Mouse (Mus musculus) adrenal gland, postnatal 14 days (tissue): ENCODE measurements around the gene Coq2. TPM values are rescaled to one million over a fixed set of nuclear protein-coding genes. Genes with fewer than 3 reads are reported as not detected.

Experiments
- DNase-seq: peaks from one replicate; pipeline ENCODE4 v3.0.0; 2021; ENCODE audit warnings: mixed read lengths
- total RNA-seq: library from RNA; stranded (reverse); gene quantifications from 2 replicates; pipeline ENCODE4 v1.2.3, GENCODE M21; 2021

The Coq2 gene
- total RNA-seq, 1 experiment from 2014 or later, result 59.7 TPM

DNA sequence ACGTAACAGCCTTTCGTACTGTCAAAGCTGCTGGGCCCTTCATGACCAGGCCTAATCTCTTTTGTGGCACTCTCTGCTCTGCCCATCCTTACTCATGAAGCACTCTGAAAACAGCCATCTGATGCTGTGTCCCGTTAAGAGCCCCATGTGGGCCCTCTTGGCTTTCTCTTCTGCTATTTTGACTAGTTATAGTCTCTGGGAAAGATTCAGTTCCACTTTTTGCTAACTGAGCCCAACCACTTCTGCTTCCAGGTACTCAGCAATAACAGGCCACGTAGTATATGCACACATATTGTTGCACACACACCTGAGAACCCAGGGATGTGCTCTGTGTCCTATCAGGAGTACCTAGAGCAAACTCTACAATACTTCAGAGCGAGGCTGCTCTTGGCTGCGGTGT is 11.9 kb downstream of the Coq2 start:
- no peak for DNase-seq

DNA sequence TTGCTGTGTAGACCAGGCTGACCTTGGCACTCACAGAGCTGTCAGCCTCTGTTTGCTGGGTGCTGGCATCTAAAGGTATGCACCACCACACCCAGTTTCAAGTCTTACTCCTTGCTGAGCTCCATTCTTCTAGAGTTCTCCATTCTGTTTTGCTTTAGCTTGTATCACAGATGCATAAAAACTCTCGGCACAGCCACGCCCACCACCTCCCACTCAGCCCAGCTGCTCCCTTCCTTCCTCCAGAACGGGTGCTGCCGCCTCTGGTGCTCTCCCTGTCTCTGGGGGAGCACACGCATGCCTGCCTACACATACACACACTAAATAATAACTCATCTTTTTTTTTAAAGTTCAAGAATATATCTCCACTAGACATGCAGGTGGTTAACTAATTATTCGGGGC is 16.5 kb downstream of the Coq2 start:
- DNase-seq, result no peak

DNA sequence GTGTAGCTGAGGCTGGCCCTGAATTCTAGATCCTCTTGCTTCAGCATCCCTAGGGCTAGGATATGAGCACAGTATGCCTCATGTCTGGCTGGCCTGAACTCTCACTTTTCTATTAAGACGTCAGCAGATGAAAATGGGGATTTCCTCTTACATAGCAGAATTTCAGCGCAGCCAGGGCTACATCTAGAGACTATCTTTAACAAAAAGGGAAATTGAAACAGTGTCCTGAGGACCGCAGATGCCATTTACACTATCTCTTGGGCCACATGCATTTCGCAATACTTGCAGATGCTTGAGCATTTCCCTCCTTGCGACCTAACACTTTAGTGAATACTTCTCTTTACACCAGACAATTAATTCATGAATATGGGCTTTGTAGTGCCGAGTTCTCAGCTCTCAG is 18.6 kb downstream of the Coq2 start:
- DNase-seq, result no peak

DNA sequence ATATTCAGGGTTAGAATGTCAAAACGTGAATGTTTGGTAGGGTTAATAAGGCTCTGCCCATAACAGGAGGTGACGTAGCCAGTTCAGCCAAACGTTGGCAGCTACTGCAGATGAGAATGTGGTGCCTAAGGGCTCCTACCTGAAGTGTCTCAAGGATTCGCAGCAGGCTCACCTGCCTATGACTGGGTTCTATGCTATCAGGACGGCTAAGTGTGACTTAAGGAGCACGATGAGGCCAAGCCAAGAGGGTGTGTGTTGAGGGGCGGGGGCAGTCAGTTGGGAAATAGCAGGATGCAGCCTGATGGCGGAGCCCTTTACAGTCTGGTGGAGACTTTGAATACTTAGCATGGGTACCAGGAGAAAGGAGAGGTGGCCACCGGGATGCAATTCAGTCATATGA is 22.6 kb downstream of the Coq2 start:
- DNase-seq, result no peak

DNA sequence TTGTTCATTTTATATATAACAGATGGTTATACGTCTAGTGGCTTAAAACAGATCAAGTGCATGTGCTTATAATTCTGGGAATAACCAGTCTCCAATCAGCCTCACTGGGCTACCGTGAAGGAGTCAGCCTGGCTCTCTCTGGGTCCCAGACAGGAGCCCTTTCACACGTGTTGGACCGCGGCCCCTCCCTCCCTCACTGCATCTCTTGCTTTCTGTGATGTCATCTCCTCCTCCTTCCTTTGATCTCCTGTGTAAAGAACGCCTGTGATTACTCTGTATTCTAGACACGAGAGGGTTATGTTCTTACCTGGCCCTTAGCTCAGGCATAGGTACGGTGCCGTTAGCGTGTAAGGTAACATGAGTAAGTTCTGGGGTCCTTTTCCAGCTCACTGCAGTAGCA is 23.5 kb downstream of the Coq2 start:
- no peak for DNase-seq

DNA sequence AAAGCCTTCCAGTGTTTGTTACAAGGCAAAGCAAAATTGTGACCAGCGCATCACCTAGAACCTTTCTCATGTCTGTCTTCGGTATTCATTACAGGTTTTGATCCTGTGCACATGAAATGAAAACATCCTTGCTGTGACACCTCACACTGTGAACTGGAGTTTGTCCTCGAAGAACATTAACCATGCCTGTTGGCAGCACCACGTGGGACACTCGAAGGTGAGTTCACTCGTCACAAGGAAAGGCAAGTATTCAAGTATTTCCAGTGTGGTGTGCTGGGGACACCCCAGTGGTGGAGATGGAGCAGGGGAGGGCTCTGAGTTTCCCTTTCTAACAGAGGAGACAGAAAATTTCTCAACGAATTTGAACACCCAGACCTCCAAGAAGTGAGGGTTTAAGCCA is 24.0 kb downstream of the Coq2 start:
- no peak for DNase-seq

DNA sequence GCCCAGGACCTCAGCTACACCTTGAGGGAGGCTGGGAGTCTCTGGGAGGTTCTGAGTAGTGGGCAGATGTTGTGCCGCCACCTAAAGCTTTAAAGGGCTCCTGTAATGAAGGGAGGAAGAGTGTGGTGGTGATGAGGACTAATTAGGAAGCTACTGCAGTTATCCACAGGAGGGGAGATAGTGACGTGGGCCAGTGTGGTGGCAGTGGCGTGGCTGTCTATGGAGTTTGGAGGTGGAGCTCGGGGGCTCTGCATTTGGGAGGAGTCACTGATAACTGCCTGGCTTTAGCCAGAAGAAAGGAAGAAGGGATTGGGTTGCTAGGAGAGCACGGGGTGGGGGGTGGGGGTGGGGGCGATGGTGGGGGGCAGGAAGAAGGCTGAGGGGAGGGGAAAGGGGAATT is 26.4 kb downstream of the Coq2 start:
- no peak for DNase-seq

DNA sequence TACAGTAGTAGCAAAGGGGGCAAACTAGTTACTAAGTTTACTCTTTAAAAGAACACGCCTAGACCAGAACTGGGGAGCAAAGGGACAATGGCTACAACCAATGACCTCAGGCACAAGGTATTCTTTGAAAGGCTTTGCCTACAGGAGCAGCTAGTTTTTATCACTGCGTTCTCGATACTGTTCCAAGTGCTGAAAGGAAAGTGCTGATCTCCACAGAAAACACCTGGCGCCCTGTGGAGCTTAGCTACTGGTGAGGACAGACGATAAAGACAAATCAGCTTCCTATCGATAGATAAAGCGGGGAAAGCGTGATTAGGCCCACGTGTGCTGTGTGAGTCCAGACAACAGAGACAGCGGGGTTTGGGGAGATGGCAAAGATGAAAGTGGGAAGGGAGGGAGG is 26.9 kb downstream of the Coq2 start:
- DNase-seq, result no peak

DNA sequence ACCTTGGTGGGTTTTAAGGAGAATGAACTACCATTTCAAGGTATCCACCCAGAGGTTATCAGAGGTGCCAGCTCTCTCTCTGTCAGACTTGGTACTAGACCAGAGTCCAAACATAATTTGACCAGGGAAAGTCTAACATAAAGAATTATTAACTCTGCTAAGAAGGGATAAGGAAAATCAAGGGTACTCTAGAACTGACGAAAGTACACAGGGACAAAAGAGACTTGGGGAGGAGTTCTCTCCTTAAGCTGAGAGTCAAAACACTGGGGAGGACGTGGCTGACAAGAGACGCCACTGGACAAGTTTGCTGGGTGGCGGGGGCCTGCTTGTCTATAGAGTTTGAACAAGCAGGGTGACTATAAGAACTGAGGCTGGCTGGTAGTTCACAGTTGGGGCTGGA is 28.4 kb downstream of the Coq2 start:
- no peak for DNase-seq

DNA sequence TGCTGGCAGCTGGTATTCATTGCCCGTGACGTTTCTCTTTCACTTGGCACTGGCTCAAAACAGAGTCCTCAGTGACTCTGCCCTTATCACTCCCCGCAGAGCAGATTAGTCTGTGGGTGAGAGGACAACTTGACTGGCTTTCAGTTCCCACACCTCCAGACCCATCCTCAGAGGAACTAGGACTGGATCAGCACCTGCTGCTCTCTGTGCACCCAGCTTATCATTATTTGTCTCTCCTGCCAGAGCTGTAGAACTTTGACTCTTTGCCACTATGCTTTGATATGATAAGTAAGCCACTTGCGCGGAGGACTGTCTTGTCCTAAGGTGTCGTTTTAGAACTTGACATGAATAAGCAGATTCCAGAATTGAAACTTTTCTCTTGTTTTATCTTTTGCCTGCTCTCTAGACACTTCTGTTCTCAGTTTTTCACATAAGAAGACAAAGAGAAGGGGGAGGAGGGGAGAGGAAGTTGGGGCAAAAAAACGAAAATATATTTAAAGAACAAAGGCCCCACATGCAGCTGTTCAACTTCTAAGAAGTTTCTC is 30.9 kb downstream of the Coq2 start:
- peak; percentile 47 for DNase-seq

DNA sequence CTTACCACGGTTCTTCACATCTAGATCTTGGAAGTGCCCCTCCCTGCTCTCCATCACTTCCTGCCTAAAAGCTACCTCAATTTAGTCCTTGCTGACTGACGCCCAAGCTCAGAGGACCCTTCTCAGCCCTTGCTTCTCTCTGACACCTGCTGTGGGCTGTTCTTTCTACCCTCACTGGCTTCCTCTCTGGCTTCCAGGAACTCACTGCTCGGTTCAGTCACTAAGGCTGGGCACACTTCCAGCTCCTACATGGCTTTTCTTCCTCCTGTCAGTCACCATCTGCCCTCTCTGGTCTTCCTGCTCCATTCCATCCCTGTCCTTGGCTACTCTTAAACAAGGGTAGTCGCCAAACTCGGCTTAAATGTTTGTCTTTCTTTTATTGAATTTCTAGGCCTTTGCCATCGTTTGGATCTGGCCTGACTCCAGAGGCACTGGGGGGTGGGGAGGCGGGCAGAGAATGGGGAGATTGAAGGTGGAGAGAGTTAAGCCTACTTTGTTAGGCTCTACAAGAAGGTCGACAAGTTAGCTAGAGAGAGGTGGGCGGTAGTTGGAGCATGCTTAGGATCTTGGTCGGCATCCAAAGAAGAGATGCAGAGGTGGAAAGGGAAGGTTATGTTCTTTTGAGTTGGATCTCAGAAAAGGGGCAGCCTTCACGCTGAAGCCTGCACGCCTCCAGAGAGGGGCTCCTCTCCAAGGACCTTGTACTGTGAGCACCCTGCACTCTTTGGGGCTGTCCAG is 31.5 kb downstream of the Coq2 start:
- peak; percentile 25 for DNase-seq

DNA sequence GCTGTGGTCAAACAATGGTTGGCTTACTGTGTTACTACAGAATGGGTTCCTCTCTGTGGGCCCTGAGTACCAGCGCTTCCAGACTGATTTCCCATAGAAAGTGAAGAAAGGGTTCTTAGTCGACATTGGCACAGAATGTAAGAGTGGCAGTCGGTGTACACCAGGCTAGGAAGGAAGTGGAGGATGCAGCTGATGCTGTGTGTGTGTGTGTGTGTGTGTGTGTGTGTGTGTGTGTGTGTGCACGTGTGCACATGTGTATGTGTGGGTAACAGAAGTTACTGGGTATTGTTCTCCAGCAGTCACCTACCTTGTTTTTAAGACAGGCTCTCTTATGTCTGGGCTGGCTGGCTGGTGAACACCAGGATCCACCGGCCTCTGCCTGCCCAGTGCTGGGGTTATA is 32.6 kb downstream of the Coq2 start:
- DNase-seq, result no peak

DNA sequence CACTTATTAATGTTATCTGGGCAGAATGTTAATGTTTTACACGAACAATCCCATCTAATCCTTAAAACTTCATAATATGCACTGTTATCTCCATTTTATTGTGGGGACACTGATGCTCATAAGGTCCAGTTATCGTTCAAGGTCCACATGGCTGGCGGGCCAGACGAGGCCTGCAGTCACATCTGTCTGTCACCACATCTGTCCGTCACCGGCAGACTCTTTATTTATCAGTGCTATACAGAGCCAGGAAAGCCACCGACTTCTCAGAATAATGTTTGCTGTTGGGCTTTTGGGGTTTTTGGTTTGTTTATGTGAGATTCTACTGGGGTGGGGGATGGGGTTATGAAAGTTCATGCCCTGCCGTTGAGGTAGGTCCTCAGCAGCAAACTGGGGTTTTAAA is 36.5 kb downstream of the Coq2 start:
- DNase-seq, result no peak

DNA sequence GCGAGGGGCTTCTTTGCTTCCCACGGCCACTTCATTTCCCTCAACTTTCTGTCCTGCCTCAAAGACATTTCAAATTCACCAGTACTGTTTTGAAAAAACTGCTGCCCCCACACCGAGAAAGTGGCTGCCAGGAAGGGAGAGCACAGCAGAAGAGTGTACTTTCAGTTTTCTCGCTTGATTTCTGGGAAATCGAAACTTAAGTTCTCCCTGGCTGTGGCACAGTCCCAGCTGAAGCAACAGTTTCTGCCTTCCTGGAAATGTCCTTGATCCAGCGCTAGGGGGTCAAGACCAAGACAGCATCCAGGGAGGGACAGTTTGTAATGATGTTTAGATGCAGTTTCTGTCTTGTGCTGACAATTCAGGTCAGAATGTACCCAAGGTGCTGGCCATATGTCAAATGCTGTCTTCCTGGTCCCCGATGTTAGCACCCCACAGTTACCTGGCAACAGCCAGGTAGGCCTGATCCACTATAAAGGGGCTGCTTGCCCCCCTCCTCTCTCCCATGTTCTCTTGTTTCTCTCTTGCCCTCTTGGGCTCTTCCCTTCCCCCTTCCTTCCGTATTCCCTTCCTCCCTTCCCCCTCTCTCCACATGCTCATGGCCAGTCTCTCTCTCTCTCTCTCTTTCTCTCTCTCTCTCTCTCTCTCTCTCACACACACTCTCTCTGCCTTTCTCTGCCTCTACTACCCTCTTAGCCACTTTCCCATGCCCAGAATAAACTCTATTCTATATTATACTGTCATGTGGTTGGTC is 38.0 kb downstream of the Coq2 start:
- DNase-seq, result peak; percentile 50

DNA sequence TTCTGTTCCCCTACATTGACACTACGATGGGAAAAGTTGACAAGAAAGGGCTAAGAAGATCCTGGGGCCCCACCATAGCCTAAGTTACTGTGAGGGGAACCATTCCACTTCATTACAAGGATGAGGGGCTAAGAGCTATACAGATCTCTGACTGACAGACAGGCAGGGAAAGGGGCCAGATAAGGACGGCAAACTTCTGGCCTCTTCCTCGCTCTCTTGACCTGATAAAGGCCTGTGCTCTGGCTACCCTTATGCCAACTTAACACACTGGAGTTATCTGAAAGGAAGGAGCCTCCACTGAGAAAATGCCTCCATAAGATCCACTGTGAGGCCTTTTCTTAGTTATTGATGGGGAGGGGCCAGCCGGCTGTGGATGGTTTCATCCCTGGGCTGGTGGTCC is 39.0 kb downstream of the Coq2 start:
- DNase-seq, result no peak

DNA sequence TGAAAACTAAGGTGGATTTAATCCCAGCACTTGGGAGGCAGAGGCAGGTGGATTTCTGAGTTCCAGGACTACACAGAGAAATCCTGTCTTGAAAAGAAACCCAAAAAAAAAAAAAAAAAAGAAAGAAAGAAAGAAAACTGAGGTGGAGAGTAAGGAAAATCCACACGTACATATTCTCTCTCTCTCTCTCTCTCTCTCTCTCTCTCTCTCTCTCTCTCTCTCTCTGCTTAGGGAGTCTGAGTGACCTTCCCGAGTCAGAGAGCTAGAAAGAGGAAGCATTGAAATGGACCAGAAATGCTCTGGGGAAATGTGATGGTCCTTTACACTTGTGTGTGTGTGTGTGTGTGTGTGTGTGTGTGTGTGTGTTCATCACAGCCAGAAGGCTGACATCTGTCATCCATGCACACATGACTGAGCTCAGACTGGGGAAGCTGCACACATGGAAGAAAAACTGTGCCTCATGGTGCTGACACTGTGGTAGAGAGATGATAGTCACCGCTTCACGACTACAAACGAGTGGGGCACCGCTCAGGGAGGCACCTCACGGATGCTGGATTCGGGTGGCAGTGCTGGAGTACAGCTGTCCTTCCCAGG is 40.0 kb downstream of the Coq2 start:
- no peak for DNase-seq

DNA sequence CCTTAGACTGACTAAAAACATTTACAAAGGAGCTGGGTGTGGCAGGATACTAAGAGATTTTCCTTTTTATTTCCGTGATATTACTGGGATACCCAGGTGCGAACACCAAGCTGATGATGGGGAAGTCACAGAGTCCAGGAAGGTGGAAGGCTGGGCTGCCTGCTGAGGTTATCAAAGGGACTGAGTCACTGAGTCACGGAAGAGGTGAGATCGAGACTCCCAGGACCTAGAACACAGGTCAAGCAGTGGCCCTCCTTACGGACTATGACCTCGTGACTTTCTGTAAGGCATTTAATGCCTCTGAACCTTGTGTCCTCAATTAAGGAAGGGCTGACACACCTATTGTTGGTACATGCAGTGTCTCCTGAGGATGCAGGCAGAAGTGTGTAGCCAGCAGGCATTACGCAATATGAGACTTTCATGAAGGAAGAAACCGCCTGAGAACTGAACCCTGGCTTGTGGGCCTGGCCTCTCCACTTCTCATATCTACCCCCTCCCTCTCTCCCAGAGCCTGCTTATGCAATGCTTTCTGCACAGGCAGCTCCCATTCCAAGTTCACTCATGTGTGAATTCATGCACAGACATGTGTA is 42.3 kb downstream of the Coq2 start:
- peak; percentile 23 for DNase-seq

DNA sequence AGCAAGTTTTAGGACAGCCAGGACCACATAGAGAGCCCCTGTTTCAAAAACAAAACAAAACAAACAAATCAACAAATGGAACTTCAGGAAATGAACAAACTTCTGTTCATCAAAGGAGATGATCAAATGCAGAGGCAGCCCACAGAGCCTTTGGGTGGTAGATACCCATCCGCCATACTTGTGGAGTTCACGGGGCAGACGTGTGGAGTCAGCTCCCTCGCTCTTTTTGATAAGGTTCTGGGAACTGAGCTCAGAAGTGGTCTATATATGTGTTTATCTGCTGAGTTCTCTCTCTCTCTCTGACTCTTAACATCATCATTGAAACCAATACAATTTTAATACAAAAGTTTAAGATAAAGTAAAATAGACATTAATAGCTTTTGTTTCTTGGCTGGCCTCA is 46.1 kb downstream of the Coq2 start:
- no peak for DNase-seq

DNA sequence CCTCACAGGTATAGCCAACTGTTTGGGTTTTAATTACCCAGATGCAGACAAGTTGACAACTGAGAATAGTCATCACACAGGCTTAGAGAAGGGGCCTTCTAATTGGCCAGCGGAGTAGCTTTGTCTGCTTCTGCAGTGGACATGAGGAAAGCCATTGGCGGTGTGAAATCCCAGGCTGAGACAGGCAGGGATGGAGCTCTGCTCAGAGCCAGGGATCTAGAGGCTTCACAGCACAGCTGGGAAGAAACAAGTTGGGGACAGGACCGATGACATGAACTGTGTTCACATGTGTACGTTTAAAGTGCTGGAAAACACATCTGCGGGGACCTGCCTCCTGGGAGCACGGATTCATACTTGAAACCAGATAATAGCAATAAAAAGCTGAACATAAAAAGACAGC is 48.4 kb downstream of the Coq2 start:
- no peak for DNase-seq

DNA sequence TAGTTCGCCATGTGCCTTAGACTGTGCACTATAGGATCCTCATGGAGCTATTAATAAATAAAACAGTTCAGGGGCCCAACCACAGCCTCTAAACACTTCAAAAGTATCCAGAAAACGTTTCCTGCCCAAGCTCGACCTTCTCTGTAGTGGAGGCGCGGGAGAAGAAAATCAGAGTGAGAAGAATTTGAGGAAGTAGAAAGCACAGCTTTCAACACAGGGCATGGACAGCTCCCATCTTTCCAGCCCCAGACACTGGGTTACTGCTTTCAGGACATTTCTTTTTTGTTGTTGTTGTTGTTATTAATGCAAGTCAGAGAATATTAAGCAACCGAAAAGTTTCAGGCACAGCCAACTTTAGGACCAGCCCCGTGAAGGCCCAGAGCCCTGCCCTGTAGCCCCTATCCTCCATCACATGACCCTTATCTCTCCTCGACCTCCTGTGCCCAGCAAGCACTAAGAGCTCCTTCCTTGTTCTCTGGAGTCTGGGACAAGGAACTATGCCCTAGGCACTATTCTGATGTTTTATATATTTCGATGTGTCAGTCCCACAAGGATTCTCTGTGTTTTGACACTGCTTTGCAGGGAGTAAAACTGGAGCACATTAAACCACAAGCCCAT is 50.1 kb downstream of the Coq2 start:
- DNase-seq, result no peak

DNA sequence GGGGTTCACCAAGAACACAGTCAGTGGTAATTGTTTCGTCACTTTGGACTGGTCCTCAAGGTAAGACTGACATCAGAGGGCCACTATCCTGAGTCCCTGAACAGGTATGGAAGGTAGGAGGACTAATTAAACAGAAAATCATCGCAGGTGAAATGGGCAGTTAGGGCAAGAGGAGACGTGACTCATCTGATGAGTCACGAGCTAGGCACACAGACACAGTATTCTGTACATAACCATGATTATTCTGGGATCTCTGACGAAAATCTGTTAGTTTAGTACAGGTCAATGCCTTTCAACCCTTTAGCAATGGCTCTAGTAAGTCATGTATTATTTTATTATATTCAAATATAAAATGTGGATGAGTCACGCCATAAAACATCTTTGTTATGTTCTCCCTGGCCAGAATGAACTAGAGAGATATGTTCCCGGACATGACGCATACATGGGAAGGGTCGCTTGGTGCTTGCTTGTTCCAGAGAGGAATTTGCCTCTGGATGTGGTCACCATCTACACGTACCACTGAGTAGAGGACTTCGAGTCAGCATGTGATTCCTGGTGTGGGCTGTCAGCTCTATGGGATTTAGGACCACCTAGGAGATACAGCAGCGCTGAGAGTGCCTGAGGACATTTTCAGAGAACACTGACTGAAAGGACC is 52.3 kb downstream of the Coq2 start:
- DNase-seq, result no peak

DNA sequence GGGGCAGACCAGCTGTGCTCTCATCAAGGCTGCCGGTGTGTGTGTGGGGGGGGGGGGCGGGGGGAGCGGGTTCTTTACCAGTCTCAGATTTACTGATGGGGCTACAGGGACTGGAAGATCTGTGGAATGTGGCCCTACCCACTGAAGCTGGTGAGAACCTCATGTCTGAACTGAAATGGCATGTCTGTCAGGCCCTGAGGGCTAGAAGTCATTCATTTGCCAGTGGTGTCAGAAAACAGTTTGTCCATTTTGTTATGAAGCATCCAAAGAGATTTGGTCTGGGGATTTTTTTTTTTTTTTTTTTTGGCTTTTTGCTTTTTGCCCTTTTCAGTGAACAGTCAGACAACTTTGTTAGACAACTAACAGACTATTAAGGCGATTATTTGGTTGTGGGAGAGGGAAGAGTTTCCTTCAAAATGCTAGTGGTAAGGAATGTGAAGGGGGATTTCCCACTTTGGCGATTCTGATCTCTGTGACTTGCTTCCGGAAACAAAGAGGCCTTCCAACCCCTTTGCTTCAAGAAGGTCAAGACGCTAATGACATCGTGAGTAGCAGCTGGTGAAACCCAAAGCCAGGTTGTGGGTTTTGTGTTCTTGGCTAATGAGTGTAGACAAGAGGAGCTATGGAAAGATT is 52.9 kb downstream of the Coq2 start:
- no peak for DNase-seq
